Mouse (Mus musculus): ENCODE data around the gene Rbfox1. TPM values are rescaled to one million over a fixed set of nuclear protein-coding genes. Genes with fewer than 3 reads are reported as not detected.

Gene Rbfox1
- polyA plus RNA-seq, 1 experiment from 2014 or later: 13.9 TPM

- Histone ChIP-seq H3K9ac (ENCODE audit: low read depth, low read length) (no peak overlapping the region), H3K4me2 (ENCODE audit: low read depth, low read length) (no peak overlapping the region), H3K27ac (replicated peaks; ENCODE audit: low read depth, low read length) (no peak overlapping the region), H3K36me3 (ENCODE audit: control insufficient read depth, insufficient read depth, low read length) (no peaks in the 10 kb centered on the region), H3K9me3 (ENCODE audit: control insufficient read depth, low read length) (no peaks in the 10 kb centered on the region), H3K27me3 (replicated peaks; ENCODE audit: control insufficient read depth, insufficient read depth, low read length) (no peaks in the 10 kb centered on the region), H3K4me1 (ENCODE audit: control insufficient read depth, insufficient read depth, low read length) (no peaks in the 10 kb centered on the region), H3K4me3 (ENCODE audit: low read depth, low read length) (no peak overlapping the region)
- 82% methylated on average over 2 of the region's 2 CpGs for WGBS
- DNase-seq (ENCODE audit: low spot score): no peak
- no peak for ATAC-seq (ENCODE audit: low read depth)
Measured at GRCm38 (mm10) chr16:6155556-6155955, 270.4 kb downstream of the Rbfox1 start.

DNA sequence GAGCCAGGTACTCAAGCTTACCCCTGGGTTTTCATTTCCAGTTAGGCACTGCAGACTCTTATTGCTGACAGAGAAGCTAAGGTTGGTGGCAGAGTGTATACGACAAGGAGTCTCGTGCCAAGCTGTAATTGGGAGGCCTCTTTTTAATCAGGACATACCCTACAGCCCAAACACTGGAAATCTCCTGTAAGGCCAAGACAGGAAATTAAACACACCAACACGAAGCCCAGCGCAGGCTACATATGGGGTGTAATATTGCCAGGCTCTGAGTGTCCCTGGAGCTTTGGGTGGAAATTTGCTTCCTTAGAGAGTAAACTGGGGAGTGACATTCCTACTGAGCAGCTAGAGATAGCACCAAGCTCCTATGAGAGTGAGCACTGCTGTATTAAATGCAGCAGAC, 279.3 kb downstream of the Rbfox1 start:
- Histone ChIP-seq H3K4me1 (ENCODE audit: control insufficient read depth, insufficient read depth, low read length) (no peaks in the 10 kb centered on the region), H3K9me3 (ENCODE audit: control insufficient read depth, low read length) (no peaks in the 10 kb centered on the region), H3K36me3 (ENCODE audit: control insufficient read depth, insufficient read depth, low read length) (no peaks in the 10 kb centered on the region), H3K4me3 (ENCODE audit: low read depth, low read length) (no peak overlapping the region), H3K4me2 (ENCODE audit: low read depth, low read length) (no peak overlapping the region), H3K27ac (replicated peaks; ENCODE audit: low read depth, low read length) (no peak overlapping the region), H3K9ac (ENCODE audit: low read depth, low read length) (no peak overlapping the region), H3K27me3 (replicated peaks; ENCODE audit: control insufficient read depth, insufficient read depth, low read length) (no peaks in the 10 kb centered on the region)
- ATAC-seq (ENCODE audit: low read depth): no peak
- 72% methylated on average over 4 of the region's 4 CpGs for WGBS
- DNase-seq (ENCODE audit: low spot score): no peak

DNA sequence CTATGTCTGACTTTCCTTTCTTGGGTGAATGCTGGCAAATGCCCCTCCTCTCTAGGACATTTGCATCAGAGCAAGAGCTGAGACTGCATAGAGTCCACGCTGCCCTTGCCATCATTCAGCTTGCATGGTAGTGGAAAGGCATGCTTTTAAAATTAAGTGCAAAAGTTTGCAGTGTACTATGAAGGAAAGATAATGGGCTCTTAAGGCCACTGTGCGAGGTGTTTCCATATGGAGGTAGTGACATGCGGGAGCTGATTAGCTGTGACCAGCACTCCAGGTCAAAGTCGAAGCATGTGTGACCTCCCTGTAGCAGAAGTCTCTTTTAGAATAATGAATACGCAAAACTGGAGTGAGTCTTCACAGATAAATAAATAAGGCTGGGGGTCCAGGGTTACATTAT, 284.2 kb downstream of the Rbfox1 start:
- ATAC-seq (ENCODE audit: low read depth): no peak
- Histone ChIP-seq H3K36me3 (ENCODE audit: control insufficient read depth, insufficient read depth, low read length) (no peaks in the 10 kb centered on the region), H3K4me1 (ENCODE audit: control insufficient read depth, insufficient read depth, low read length) (no peaks in the 10 kb centered on the region), H3K9ac (ENCODE audit: low read depth, low read length) (no peak overlapping the region), H3K4me3 (ENCODE audit: low read depth, low read length) (no peak overlapping the region), H3K27me3 (replicated peaks; ENCODE audit: control insufficient read depth, insufficient read depth, low read length) (no peaks in the 10 kb centered on the region), H3K27ac (replicated peaks; ENCODE audit: low read depth, low read length) (no peak overlapping the region), H3K9me3 (ENCODE audit: control insufficient read depth, low read length) (no peaks in the 10 kb centered on the region), H3K4me2 (ENCODE audit: low read depth, low read length) (no peak overlapping the region)
- 83% methylated on average over 5 of the region's 5 CpGs for WGBS
- DNase-seq (ENCODE audit: low spot score): no peak

DNA sequence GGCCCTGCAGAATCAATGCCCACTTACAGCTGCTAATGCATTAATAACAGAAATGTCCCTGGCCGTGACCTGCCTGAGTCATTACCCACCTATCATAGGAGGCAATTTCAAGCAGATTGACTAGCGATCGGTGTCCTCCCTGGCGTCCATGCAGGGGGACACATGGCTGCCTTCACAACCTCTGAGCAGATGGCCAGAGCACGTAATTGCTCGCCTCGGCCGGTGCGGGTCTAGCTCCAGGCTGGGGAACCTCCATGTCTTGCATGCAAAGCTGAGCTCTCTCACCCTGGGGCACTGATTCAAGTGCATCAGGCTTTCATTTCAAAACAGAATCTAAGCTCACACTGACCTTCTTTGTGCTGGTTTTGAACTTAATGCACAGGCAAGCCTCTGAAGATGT, 295.7 kb downstream of the Rbfox1 start:
- no peak for ATAC-seq (ENCODE audit: low read depth)
- Histone ChIP-seq H3K36me3 (ENCODE audit: control insufficient read depth, insufficient read depth, low read length) (no peaks in the 10 kb centered on the region), H3K9ac (ENCODE audit: low read depth, low read length) (no peak overlapping the region), H3K27me3 (replicated peaks; ENCODE audit: control insufficient read depth, insufficient read depth, low read length) (no peaks in the 10 kb centered on the region), H3K4me1 (ENCODE audit: control insufficient read depth, insufficient read depth, low read length) (no peaks in the 10 kb centered on the region), H3K4me2 (ENCODE audit: low read depth, low read length) (no peak overlapping the region), H3K27ac (replicated peaks; ENCODE audit: low read depth, low read length) (no peak overlapping the region), H3K9me3 (ENCODE audit: control insufficient read depth, low read length) (no peaks in the 10 kb centered on the region), H3K4me3 (ENCODE audit: low read depth, low read length) (no peak overlapping the region)
- 84% methylated on average over 9 of the region's 9 CpGs for WGBS
- no peak for DNase-seq (ENCODE audit: low spot score)

- no peak overlapping the region for H3K9ac ChIP-seq (ENCODE audit: low read depth, low read length)
- no peak for DNase-seq (ENCODE audit: low spot score)
Measured at GRCm38 (mm10) chr16:6182329-6182728, 297.2 kb downstream of the Rbfox1 start.

DNA sequence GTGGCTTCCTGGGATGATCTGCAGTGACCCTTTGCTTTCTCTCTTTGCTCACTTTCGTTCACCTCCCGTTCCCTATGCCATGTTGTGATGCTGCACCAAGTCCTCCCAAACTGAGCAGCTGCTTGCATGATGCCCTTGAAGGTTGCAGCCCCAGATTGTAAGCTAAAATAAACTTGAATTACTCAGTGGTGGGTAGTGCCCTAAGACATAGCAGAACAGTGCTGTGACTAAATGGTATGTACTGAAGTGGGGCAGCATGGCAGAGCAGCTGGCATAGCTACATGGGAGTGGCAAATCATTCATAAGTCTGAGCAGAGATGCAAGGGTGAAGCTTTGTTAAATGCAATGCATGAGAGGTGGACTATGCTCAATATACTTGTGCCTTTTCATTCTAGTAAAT, 307.2 kb downstream of the Rbfox1 start:
- Histone ChIP-seq H3K4me1 (ENCODE audit: control insufficient read depth, insufficient read depth, low read length) (no peaks in the 10 kb centered on the region), H3K4me2 (ENCODE audit: low read depth, low read length) (no peak overlapping the region), H3K27ac (replicated peaks; ENCODE audit: low read depth, low read length) (no peak overlapping the region), H3K4me3 (ENCODE audit: low read depth, low read length) (no peak overlapping the region), H3K9ac (ENCODE audit: low read depth, low read length) (no peak overlapping the region), H3K9me3 (ENCODE audit: control insufficient read depth, low read length) (no peaks in the 10 kb centered on the region), H3K27me3 (replicated peaks; ENCODE audit: control insufficient read depth, insufficient read depth, low read length) (no peaks in the 10 kb centered on the region), H3K36me3 (ENCODE audit: control insufficient read depth, insufficient read depth, low read length) (no peaks in the 10 kb centered on the region)
- ATAC-seq (ENCODE audit: low read depth) (no peak), DNase-seq (ENCODE audit: low spot score) (no peak)
- 84% methylated on average over 2 of the region's 2 CpGs for WGBS

More at GRCm38 (mm10) chr16:6182329-6182728, 297.2 kb downstream of the Rbfox1 start:
- Histone ChIP-seq H3K4me3 (ENCODE audit: low read depth, low read length) (no peak overlapping the region), H3K27me3 (replicated peaks; ENCODE audit: control insufficient read depth, insufficient read depth, low read length) (no peaks in the 10 kb centered on the region), H3K36me3 (ENCODE audit: control insufficient read depth, insufficient read depth, low read length) (no peaks in the 10 kb centered on the region), H3K4me1 (ENCODE audit: control insufficient read depth, insufficient read depth, low read length) (no peaks in the 10 kb centered on the region), H3K4me2 (ENCODE audit: low read depth, low read length) (no peak overlapping the region), H3K9me3 (ENCODE audit: control insufficient read depth, low read length) (no peaks in the 10 kb centered on the region), H3K27ac (replicated peaks; ENCODE audit: low read depth, low read length) (no peak overlapping the region)
- no peak for ATAC-seq (ENCODE audit: low read depth)

GRCm38 (mm10) chr16:6206431-6206830, 321.3 kb downstream of the Rbfox1 start:
- Histone ChIP-seq H3K4me2 (ENCODE audit: low read depth, low read length) (no peak overlapping the region), H3K4me3 (ENCODE audit: low read depth, low read length) (no peak overlapping the region), H3K4me1 (ENCODE audit: control insufficient read depth, insufficient read depth, low read length) (no peaks in the 10 kb centered on the region), H3K9me3 (ENCODE audit: control insufficient read depth, low read length) (no peaks in the 10 kb centered on the region), H3K27me3 (replicated peaks; ENCODE audit: control insufficient read depth, insufficient read depth, low read length) (no peaks in the 10 kb centered on the region), H3K36me3 (ENCODE audit: control insufficient read depth, insufficient read depth, low read length) (no peaks in the 10 kb centered on the region), H3K9ac (ENCODE audit: low read depth, low read length) (no peak overlapping the region), H3K27ac (replicated peaks; ENCODE audit: low read depth, low read length) (no peak overlapping the region)
- no peak for DNase-seq (ENCODE audit: low spot score)
- no peak for ATAC-seq (ENCODE audit: low read depth)

DNA sequence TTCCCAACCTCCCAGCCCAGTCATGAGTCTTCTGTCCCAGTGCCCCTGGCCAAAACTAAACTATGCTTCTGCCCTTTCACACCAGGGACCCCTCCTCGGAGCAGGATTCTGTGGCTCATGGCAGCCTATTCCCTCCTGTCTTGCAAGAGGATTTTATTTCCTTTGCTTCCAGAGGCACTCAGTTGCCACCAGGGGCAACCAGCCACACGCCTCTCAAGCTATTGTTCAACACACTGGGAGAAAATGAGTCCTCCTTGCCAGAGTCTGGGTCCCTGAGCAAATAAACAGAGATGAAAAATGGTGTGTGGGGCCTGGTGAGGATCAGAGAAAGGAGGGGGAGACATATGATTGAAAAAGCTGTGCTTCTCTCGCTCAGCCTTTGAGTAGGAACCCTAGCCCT, 327.8 kb downstream of the Rbfox1 start:
- Histone ChIP-seq H3K9ac (ENCODE audit: low read depth, low read length) (no peak overlapping the region), H3K4me2 (ENCODE audit: low read depth, low read length) (no peak overlapping the region), H3K36me3 (ENCODE audit: control insufficient read depth, insufficient read depth, low read length) (no peaks in the 10 kb centered on the region), H3K4me3 (ENCODE audit: low read depth, low read length) (no peak overlapping the region), H3K27ac (replicated peaks; ENCODE audit: low read depth, low read length) (no peak overlapping the region), H3K27me3 (replicated peaks; ENCODE audit: control insufficient read depth, insufficient read depth, low read length) (no peaks in the 10 kb centered on the region), H3K9me3 (ENCODE audit: control insufficient read depth, low read length) (no peaks in the 10 kb centered on the region), H3K4me1 (ENCODE audit: control insufficient read depth, insufficient read depth, low read length) (no peaks in the 10 kb centered on the region)
- ATAC-seq (ENCODE audit: low read depth) (no peak), DNase-seq (ENCODE audit: low spot score) (no peak)
- 57% methylated on average over 3 of the region's 3 CpGs for WGBS

DNA sequence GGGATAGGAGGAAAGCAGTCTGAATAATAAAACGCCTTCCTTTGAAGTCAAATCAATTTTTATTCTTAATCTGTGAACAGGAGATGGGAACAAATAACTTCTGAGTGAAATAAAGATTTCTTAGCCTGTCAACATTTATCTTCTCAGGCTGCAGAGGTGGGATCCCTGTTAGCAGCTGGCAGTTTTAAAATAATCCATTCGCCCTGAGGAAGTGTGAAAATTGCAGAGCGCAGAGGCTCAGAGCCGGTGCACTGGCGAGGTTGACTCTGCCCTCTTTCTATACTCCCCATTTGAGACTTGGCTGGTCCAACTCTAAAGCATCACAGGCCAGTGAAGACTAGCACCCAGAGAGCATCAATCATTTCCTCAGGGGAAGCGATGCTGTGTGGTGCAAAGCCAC, 342.3 kb downstream of the Rbfox1 start:
- H3K27ac ChIP-seq (replicated peaks; ENCODE audit: low read depth, low read length): no peak overlapping the region
- H3K27me3 ChIP-seq (replicated peaks; ENCODE audit: control insufficient read depth, insufficient read depth, low read length): no peaks in the 10 kb centered on the region
- no peak for DNase-seq (ENCODE audit: low spot score)
- WGBS: 64% methylated on average over 6 of the region's 6 CpGs
- no peak overlapping the region for H3K4me3 ChIP-seq (ENCODE audit: low read depth, low read length)
- no peaks in the 10 kb centered on the region for H3K9me3 ChIP-seq (ENCODE audit: control insufficient read depth, low read length)
- H3K9ac ChIP-seq (ENCODE audit: low read depth, low read length): no peak overlapping the region
- H3K4me1 ChIP-seq (ENCODE audit: control insufficient read depth, insufficient read depth, low read length): no peaks in the 10 kb centered on the region
- no peak for ATAC-seq (ENCODE audit: low read depth)
- no peak overlapping the region for H3K4me2 ChIP-seq (ENCODE audit: low read depth, low read length)
- no peaks in the 10 kb centered on the region for H3K36me3 ChIP-seq (ENCODE audit: control insufficient read depth, insufficient read depth, low read length)

Data from embryonic facial prominence, embryonic 14.5 days (tissue).